Mouse (Mus musculus) myocyte (in vitro differentiated cells): ENCODE results near the gene Prim2. TPM values are rescaled to one million over a fixed set of nuclear protein-coding genes. Genes with fewer than 3 reads are reported as not detected.

Source experiments
- H3K27me3 ChIP-seq: one replicate; pipeline ENCODE4 v1.6.1; 2011; ENCODE audit not compliant: control insufficient read depth, insufficient read depth, insufficient read length
- H3K36me3 ChIP-seq: one replicate; pipeline ENCODE4 v1.6.1; 2011; ENCODE audit not compliant: control insufficient read depth, insufficient read depth
- H3K4me2 ChIP-seq: one replicate; pipeline ENCODE4 v1.6.1; 2011; ENCODE audit warnings: low read depth, control low read depth
- H3K4me3 ChIP-seq: one replicate; pipeline ENCODE4 v1.5.1; 2011; ENCODE audit warnings: mild to moderate bottlenecking, control low read depth, moderate library complexity
- H3K79me2 ChIP-seq: one replicate; pipeline ENCODE4 v1.6.1; 2011; ENCODE audit not compliant: control insufficient read depth, insufficient read depth
- H3ac ChIP-seq: one replicate; pipeline ENCODE4 v1.6.1; 2011; ENCODE audit not compliant: control insufficient read depth, insufficient read length
- CEBPB ChIP-seq: IDR thresholded peaks from 2 replicates; pipeline ENCODE4 v1.6.1; 2011; ENCODE audit warnings: mild to moderate bottlenecking, moderate library complexity; ENCODE audit not compliant: poor library complexity, insufficient read depth, severe bottlenecking
- E2F4 ChIP-seq: IDR thresholded peaks from one replicate; pipeline ENCODE4 v1.6.1; 2011; ENCODE audit warnings: mild to moderate bottlenecking, control low read depth, moderate library complexity; ENCODE audit not compliant: insufficient read depth
- MAX ChIP-seq: IDR thresholded peaks from one replicate; pipeline ENCODE4 v1.6.1; 2011; ENCODE audit warnings: low read depth, mild to moderate bottlenecking, control low read depth
- MYOD1 ChIP-seq, 3 experiments: IDR thresholded peaks; one replicate each; pipeline ENCODE4 v1.6.1; 2011; ENCODE audit warnings: control low read depth in 2 of 3, low read depth in 2 of 3, mild to moderate bottlenecking in 2 of 3, moderate library complexity in 1 of 3; ENCODE audit not compliant: insufficient read length in 2 of 3, control insufficient read depth in 1 of 3
- MYOG ChIP-seq, 3 experiments: IDR thresholded peaks; one replicate each; pipeline ENCODE4 v1.6.1; 2011; ENCODE audit warnings: control low read depth in 2 of 3, low read depth in 2 of 3, mild to moderate bottlenecking in 2 of 3; ENCODE audit not compliant: insufficient read length in 2 of 3, control insufficient read depth in 1 of 3, insufficient read depth in 1 of 3
- POLR2A ChIP-seq: IDR thresholded peaks from one replicate; pipeline ENCODE4 v1.6.1; 2011; ENCODE audit warnings: low read depth, mild to moderate bottlenecking, control low read depth, moderate library complexity; ENCODE audit not compliant: insufficient read length
- POLR2AphosphoS2 ChIP-seq: IDR thresholded peaks from one replicate; pipeline ENCODE4 v1.6.1; 2011; ENCODE audit warnings: low read depth, control low read depth; ENCODE audit not compliant: insufficient read length
- REST ChIP-seq: IDR thresholded peaks from one replicate; pipeline ENCODE4 v1.6.1; 2011; ENCODE audit warnings: mild to moderate bottlenecking, control low read depth, moderate library complexity; ENCODE audit not compliant: insufficient read depth, insufficient read length
- SRF ChIP-seq: IDR thresholded peaks from one replicate; pipeline ENCODE4 v1.6.1; 2011; ENCODE audit warnings: low read depth; ENCODE audit not compliant: control insufficient read depth, insufficient read length
- TCF12 ChIP-seq: IDR thresholded peaks from one replicate; pipeline ENCODE4 v1.6.1; 2011; ENCODE audit warnings: mild to moderate bottlenecking, control low read depth; ENCODE audit not compliant: poor library complexity, insufficient read depth, severe bottlenecking
- TCF3 ChIP-seq: IDR thresholded peaks from one replicate; pipeline ENCODE4 v1.6.1; 2011; ENCODE audit warnings: low read depth, control low read depth; ENCODE audit not compliant: insufficient read length
- USF1 ChIP-seq: IDR thresholded peaks from one replicate; pipeline ENCODE4 v1.6.1; 2011; ENCODE audit warnings: low read depth, mild to moderate bottlenecking, control low read depth, moderate library complexity
- polyA plus RNA-seq: library from polyadenylated mRNA; unstranded; fragments of >200 nt; fragmentation: generic; extraction: Trizol; gene quantifications from one replicate; pipeline ENCODE4 v1.2.1, GENCODE M21; 2012; ENCODE audit warnings: missing spikeins

The Prim2 gene
- polyA plus RNA-seq, 1 experiment, result 8.2 TPM

DNA sequence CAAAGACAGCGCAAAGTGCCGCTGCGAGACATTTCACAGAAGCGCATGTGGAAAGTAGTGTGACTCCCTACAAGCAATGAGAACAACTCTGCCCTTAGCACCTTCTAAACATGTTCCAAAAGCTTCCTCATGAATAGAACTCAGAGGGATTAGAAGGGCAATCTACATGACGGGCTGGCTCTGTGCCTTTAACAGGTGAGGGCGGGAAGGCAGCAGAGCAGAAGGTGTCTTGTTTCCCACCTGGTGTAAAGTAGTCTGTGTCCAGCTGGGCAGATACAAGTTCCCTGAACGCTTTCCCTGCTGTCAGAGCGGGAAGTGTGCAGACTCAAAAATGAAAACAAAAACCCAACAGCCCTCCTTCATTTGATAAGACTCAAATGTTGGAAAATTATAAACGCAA lies 169.5 kb downstream of the Prim2 start:
- H3K36me3 ChIP-seq, result no peaks in the 10 kb centered on the region
- no peak overlapping the region for H3K4me2 ChIP-seq
- no peak overlapping the region for H3ac ChIP-seq
- H3K79me2 ChIP-seq, result no peaks in the 10 kb centered on the region
- TF ChIP-seq MYOD1 (IDR thresholded peaks at IDR 0.05; ENCODE audit: control insufficient read depth in 1 of 3, insufficient read length in 2 of 3, low read depth in 2 of 3), result no peak
- TF ChIP-seq E2F4, result no peak
- no peak for TF ChIP-seq REST
- TF ChIP-seq CEBPB, result no peak
- TF ChIP-seq TCF3, result no peak
- TF ChIP-seq USF1, result no peak
- no peak for TF ChIP-seq POLR2A
- TF ChIP-seq TCF12, result no peak
- TF ChIP-seq MAX, result no peak
- no peaks in the 10 kb centered on the region for H3K27me3 ChIP-seq
- H3K4me3 ChIP-seq, result no peak overlapping the region

- H3K79me2 ChIP-seq, result no peaks in the 10 kb centered on the region
- TF ChIP-seq TCF12 (no peak), MAX (no peak), CEBPB (no peak), POLR2A (no peak), REST (no peak), POLR2AphosphoS2 (no peak), TCF3 (no peak), SRF (no peak)
- H3K36me3 ChIP-seq, result no peaks in the 10 kb centered on the region
- no peak overlapping the region for H3K4me2 ChIP-seq
- no peak overlapping the region for H3ac ChIP-seq
- H3K27me3 ChIP-seq, result no peaks in the 10 kb centered on the region
- H3K4me3 ChIP-seq, result no peak overlapping the region
These were observed 170.0 kb downstream of the Prim2 start for GRCm38 (mm10) chr1:33499603-33500002.

DNA sequence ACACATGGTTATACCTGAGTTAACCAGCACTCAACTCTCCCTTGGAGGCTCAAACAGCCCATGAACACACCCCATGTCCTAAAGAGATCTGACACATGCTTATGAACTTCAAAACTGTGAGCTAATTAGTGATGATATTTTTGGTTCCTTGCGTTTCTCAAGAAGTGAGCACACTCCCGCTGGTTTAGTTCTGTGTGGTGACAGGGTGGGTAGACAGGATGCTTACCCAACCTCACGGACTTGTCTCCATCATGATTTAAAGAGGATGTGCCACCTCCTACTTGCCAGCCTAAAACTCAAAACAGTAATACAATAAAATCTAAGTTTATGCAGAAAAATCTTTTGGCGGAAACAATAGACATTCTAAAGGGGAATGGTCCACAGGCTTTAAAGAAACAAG lies 173.5 kb downstream of the Prim2 start:
- TF ChIP-seq USF1 (no peak), REST (no peak), POLR2A (no peak), POLR2AphosphoS2 (no peak)
- H3K4me3 ChIP-seq, result no peak overlapping the region
- no peaks in the 10 kb centered on the region for H3K36me3 ChIP-seq
- H3K4me2 ChIP-seq, result no peak overlapping the region
- no peaks in the 10 kb centered on the region for H3K27me3 ChIP-seq
- H3ac ChIP-seq, result no peak overlapping the region
- no peaks in the 10 kb centered on the region for H3K79me2 ChIP-seq

- no peak overlapping the region for H3ac ChIP-seq
- H3K4me2 ChIP-seq, result no peak overlapping the region
- H3K4me3 ChIP-seq, result no peak overlapping the region
- TF ChIP-seq TCF12, result no peak
- TF ChIP-seq E2F4, result no peak
- no peak for TF ChIP-seq MAX
- no peak for TF ChIP-seq MYOG (IDR thresholded peaks at IDR 0.05; ENCODE audit: control insufficient read depth in 1 of 3, insufficient read depth in 1 of 3, insufficient read length in 2 of 3, low read depth in 2 of 3)
- no peak for TF ChIP-seq POLR2AphosphoS2
- no peak for TF ChIP-seq USF1
- no peak for TF ChIP-seq TCF3
- TF ChIP-seq MYOD1 (IDR thresholded peaks at IDR 0.05; ENCODE audit: control insufficient read depth in 1 of 3, insufficient read length in 2 of 3, low read depth in 2 of 3), result no peak
- no peak for TF ChIP-seq SRF
- no peak for TF ChIP-seq CEBPB
- no peak for TF ChIP-seq POLR2A
- TF ChIP-seq REST, result no peak
- H3K36me3 ChIP-seq, result no peaks in the 10 kb centered on the region
- H3K27me3 ChIP-seq, result no peaks in the 10 kb centered on the region
- H3K79me2 ChIP-seq, result no peaks in the 10 kb centered on the region
These were observed 174.0 kb downstream of the Prim2 start for GRCm38 (mm10) chr1:33495586-33495985.

DNA sequence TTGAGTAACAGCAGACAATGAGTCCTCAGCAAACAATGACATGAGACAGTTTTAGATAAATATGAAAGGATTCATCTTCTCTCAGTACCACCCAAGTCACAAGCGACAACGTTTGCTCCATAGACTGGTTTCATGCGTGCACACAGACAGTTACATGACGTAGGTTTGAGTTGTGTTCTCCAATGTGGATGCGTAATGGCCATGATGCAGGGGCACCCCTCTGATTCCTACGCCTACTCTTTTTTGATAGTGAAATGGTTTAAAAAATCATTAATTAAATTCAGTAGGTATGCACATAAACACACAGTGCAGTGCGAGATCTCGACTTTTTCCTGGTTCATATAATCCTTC lies 174.4 kb downstream of the Prim2 start:
- no peaks in the 10 kb centered on the region for H3K27me3 ChIP-seq
- H3K4me3 ChIP-seq, result no peak overlapping the region
- no peaks in the 10 kb centered on the region for H3K36me3 ChIP-seq
- no peak for TF ChIP-seq SRF
- TF ChIP-seq REST, result no peak
- no peak for TF ChIP-seq TCF3
- H3K79me2 ChIP-seq, result no peaks in the 10 kb centered on the region
- no peak overlapping the region for H3ac ChIP-seq
- H3K4me2 ChIP-seq, result no peak overlapping the region
